Mouse (Mus musculus): Measurements from ENCODE around the gene Ube2i.

Gene Ube2i

DNA sequence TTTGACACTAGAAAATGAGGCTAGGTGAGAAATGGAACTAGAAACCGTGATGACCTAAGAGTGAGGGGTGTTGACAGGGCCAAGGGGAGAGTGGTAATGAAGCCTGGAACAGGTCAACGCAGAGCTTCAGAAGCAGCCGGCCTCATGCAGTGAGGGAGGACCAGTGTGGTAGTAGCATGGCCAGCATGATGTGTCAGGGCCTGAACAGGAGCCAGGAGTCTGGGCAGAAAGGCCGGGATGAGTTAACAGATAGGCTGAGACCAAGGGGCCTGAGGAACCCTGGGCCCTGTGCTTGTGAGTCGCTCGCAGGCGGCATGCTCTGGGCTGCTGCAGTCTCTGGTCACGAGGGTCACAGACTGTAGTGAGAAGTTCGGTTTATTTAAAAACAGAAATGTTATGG is 55.5 kb downstream of the Ube2i start:
- no peak for DNase-seq (ENCODE audit: low spot score)

DNA sequence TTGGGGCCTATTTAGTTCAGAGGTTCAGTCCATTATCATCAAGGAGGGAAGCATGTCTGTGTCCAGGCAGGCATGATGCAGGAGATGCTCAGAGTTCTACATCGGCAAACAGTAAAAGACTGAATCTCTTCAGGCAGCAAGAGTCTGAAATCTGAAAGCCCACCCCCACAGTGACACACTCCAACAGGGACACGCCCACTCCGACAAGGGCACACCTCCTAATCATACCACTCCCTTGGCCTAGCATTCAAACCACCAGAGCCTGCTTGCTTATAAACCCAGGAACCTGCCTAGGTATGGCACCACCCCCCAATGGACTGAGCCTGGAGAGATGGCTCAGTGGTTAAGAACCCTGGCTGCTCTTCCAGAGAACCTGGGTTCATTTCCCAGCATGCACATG is 59.0 kb downstream of the Ube2i start:
- no peak for DNase-seq (ENCODE audit: low spot score)
